Mouse (Mus musculus): ENCODE measurements around the gene Tmf1.

DNA sequence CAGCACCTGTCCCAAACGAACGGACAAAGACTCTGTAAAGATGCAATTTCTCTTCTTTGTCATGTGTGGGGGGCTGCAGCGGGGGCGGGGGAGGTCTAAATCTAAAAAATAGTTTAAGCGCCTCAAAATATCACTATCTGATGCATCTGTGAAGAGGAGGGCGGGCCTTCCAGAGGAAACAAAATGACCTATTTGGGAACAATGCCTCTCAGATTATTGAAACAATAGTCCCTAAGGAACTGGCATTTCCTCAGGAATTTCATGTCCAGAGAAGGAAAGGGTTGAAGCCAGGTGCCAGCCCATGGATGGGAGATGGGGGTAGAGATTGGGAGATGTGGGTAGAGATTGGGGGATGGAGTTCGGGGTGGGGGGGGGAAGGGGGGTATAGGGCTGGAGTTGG is 37.1 kb downstream of the Tmf1 start:
- TF ChIP-seq POLR2A (IDR thresholded peaks at IDR 0.05; ENCODE audit: control insufficient read depth, low read depth, low read length) = no peak
- no peak for TF ChIP-seq CTCF (IDR thresholded peaks at IDR 0.05; ENCODE audit: control insufficient read depth, insufficient read depth, insufficient replicate concordance, low read depth, low read length)

Data from testis, adult 2 months (tissue).